Mouse (Mus musculus) effector memory CD4-positive, alpha-beta T cell, adult 5 months (primary cell): ENCODE measurements around the gene Olfr146. TPM values are rescaled to one million over a fixed set of nuclear protein-coding genes. Genes with fewer than 3 reads are reported as not detected.

Source experiments
- polyA plus RNA-seq: library from polyadenylated mRNA; unstranded; fragments of 100-300 nt; shearing (Covaris generic); gene quantifications from one replicate; pipeline ENCODE4 v1.2.1, GENCODE M21; 2017

Olfr146 gene
- polyA plus RNA-seq: not detected

DNA sequence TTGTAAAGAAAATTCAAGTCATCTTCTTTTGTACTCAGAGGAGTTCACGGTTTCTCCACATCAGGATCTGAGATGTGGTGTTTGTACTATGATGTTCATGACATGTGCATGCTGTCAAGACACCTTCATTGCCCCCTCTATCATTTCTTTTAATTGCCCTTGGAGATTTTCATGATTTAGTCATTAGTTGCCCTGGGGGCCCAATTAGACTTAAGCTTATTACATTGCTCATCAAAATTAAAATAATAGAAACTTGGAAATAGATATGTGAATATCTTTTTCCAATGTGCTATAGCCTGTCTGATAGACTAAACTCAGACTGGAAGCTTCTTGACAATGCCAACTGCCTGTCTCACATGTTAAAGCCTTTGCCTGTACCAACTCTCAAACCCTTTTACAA, at the start of gene Olfr146:
TSS of gene Olfr146 (minus strand) at position 101 of the 400 bp plus-strand sequence.

DNA sequence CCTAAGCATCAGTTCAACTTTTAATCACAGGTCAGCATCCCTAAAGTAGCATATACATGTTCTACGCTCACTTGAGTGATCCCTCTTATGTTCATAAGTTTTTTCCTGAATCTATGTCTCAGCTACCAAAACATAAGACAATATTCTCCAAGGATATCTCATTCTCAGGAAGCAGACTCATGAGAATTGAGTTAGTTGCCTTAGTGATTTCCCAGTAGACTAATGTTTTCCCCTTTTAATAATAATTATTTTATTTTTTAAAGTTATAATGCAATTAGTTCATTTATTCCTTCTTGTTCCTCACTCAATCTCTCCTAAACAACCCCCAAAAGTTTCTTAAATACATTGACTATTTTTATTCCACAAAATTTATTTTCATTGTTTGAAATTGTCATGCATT, 41.7 kb upstream of the Olfr146 start, which contains the start of gene Olfr937:
TSS of gene Olfr937 (minus strand) at position 101 of the 400 bp plus-strand sequence.

DNA sequence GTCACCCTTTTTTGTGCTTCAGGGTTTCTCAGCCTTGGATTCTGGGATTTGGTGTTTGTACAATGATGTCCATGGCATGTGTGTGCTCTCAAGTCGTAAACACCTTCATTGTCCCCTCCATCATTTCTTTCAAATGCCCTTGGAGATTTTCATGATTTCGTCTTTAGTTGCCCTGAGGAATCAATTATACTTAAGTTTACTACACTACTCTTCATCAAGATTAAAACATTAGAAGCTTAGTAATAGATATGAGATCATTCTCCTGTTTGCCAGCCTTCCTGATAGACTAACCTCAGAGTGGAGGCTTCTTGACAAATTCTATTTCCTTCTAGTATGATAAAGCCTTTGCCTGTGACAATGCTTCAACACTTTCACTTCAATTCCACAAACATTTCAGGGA, 23.6 kb downstream of the Olfr146 start, which contains the start of gene Olfr935:
TSS of gene Olfr935 (minus strand) at position 101 of the 400 bp plus-strand sequence.

DNA sequence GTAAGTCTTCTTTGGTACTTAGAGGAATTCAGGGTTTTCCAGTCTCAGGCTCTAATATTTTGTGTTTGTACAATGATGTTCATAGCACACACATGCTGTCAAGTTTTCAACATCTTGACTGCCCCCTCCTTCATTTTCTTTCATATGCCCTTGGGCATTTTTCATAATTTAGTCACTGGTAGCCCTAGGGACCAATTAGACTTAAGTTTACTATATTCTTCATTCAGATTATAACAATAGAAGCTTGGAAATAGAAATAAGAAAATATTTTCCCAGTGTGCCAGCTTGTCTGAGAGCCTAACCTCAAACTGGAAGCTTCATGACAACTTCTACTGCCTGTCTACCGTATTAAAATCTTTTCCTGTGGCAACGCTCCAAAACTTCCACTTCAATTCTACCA, 35.0 kb downstream of the Olfr146 start, which contains the start of gene Olfr934:
TSS of gene Olfr934 (minus strand) at position 101 of the 400 bp plus-strand sequence.

DNA sequence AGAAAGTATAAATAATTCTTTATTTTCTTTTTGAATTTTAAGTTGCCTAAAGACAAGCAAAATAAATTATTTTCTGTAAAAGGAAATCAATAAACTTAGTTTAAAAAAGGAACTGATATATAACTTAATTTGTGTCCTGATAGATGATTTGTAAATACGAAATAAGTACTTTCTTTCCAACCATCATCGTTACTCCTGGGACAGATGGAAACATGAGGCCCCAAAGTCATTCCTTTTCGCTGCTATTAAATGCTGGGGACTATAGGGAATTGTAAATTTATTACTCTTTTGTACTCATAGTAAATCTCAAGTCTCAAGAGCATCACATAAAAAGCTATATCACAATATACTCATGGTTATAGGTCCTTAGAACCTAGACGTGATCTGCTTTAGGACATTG, 51.2 kb downstream of the Olfr146 start, which contains the start of gene Olfr933:
TSS of gene Olfr933 (plus strand) at position 301 of the 400 bp plus-strand sequence.

Other genes with a start within 250 kb of the Olfr146 start
- gene Olfr922, start 208.8 kb downstream of the Olfr146 start, polyA plus RNA-seq: not detected
- not detected for gene Olfr923, start 196.8 kb downstream of the Olfr146 start, polyA plus RNA-seq
- gene Olfr924, start 178.9 kb downstream of the Olfr146 start, polyA plus RNA-seq: not detected
- gene Olfr26, start 168.3 kb downstream of the Olfr146 start, polyA plus RNA-seq: not detected
- gene Olfr926, start 146.3 kb downstream of the Olfr146 start, polyA plus RNA-seq: not detected
- gene Olfr930, start 93.6 kb downstream of the Olfr146 start, polyA plus RNA-seq: not detected
- gene Olfr933, start 51.1 kb downstream of the Olfr146 start, polyA plus RNA-seq: 0.19 TPM
- gene Olfr934, start 35.1 kb downstream of the Olfr146 start, polyA plus RNA-seq: not detected
- not detected for gene Olfr935, start 23.7 kb downstream of the Olfr146 start, polyA plus RNA-seq
- not detected for gene Olfr937, start 41.6 kb upstream of the Olfr146 start, polyA plus RNA-seq
- gene Olfr938, start 55.5 kb upstream of the Olfr146 start, polyA plus RNA-seq: not detected
- gene Olfr27, start 104.8 kb upstream of the Olfr146 start, polyA plus RNA-seq: not detected
- 0.10 TPM for gene Olfr943, start 142.9 kb upstream of the Olfr146 start, polyA plus RNA-seq
- gene Olfr944, start 178.5 kb upstream of the Olfr146 start, polyA plus RNA-seq: not detected
- gene Olfr1537, start 226.6 kb upstream of the Olfr146 start, polyA plus RNA-seq: not detected